Comparison of ENCODE assay signal across 24 mouse cellular contexts in genomic region chr2:144022441-144022840, GRCm38 (mm10). TPM values are rescaled to one million over a fixed set of nuclear protein-coding genes. Genes with fewer than 3 reads are reported as not detected.
"Had no signal": no experiment of that assay in that cellular context is flagged by ENCODE, and none has a peak within 500 bp of the region (broad histone marks: within the 10 kb centered on the region; RNA-seq: fewer than 3 reads in every experiment).

No protein-coding gene starts in this region.

- H3K27me3 ChIP-seq: neural tube, embryonic 13.5 days; neural tube, embryonic 15.5 days; stomach, embryonic 15.5 days had no signal

- H3K36me3 ChIP-seq: neural tube, embryonic 13.5 days; neural tube, embryonic 15.5 days; stomach, embryonic 15.5 days had no signal

- H3K9me3 ChIP-seq: neural tube, embryonic 13.5 days; neural tube, embryonic 15.5 days; stomach, embryonic 15.5 days had no signal

- H3K4me2 ChIP-seq: neural tube, embryonic 13.5 days; neural tube, embryonic 15.5 days; stomach, embryonic 15.5 days had no signal

- H3K27ac ChIP-seq: neural tube, embryonic 13.5 days; neural tube, embryonic 15.5 days; stomach, embryonic 15.5 days; stomach, postnatal 0 days had no signal

- H3K4me1 ChIP-seq: neural tube, embryonic 13.5 days; neural tube, embryonic 15.5 days; stomach, embryonic 15.5 days had no signal

- H3K9ac ChIP-seq: neural tube, embryonic 13.5 days; neural tube, embryonic 15.5 days; stomach, embryonic 15.5 days had no signal

- DNase-seq: retina, postnatal 1 day; right cerebral cortex, adult 18-20 months; right cerebral cortex, postnatal 14 days; right cerebral cortex, postnatal 25 days; right cerebral cortex, postnatal 4 days; spleen, adult 18-20 months; thymus, adult 18-20 months; thymus, adult 2 months; thymus, postnatal 14 days; thymus, postnatal 25 days; thymus, postnatal 36 days; thymus, postnatal 4 days had no signal

- H3K4me3 ChIP-seq: neural tube, embryonic 13.5 days; neural tube, embryonic 15.5 days; stomach, embryonic 15.5 days had no signal

RNA-seq across cellular contexts. Expression of gene Banf2, which starts 10.4 kb away (rescaled TPM):
- total RNA-seq: neutrophil, adult 5-6 weeks had no signal
- polyA plus RNA-seq: neural tube, embryonic 13.5 days; neural tube, embryonic 14.5 days; neural tube, embryonic 15.5 days; small intestine, adult 2 months; spleen, adult 2 months; stomach, embryonic 14.5 days; stomach, embryonic 16.5 days; stomach, postnatal 0 days; thymus, adult 2 months; thymus, postnatal 0 days; urinary bladder, adult 2 months had no signal
